Mouse (Mus musculus): ENCODE data around the gene Rpl36.

DNA sequence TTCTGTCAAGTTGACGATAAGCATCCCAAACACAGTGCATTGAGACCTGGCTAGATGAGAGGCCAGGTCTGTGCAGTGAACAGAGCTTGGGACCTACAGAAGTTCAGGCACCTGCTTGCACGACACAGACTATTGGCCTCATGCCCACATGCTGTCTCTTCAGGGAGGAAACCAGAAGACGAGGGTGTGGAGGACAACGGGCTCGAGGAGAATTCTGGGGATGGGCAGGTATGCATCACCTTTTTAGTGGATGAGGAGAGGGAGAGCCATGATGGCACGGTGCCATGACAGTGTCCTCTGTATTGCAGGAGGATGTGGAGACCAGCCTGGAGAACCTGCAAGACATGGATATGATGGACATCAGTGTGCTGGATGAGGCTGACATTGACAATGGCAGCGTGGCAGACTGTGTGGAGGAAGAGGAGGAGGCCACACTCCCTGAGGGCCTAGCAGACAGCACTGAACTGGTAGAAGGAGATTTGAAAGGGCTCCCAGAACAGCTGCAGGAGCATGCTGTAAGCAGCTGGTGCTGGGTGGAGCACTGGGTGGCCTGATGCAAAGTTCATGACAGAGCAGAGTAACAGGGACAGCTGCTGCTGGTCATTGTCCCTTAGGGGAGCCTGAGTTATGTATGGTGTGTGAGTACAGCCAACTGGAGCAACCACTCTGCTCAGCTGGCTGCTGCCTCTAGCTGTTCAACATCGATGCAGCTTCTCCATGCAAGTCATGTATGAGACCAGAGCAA, 19.5 kb upstream of the Rpl36 start:
- no peak for TF ChIP-seq EP300 (IDR thresholded peaks at IDR 0.05; ENCODE audit: low read depth)
- TF ChIP-seq CTCF (IDR thresholded peaks at IDR 0.05; ENCODE audit: low read depth) = no peak

Data from heart, postnatal 0 days (tissue).